Mouse (Mus musculus): ENCODE data around the gene Clpp.
A peak's percentile ranks its signal among the peaks of the same experiment; 100 is the strongest.

Clpp gene

GRCm38 (mm10) chr17:56990115-56990746, at the start of gene Clpp:
Gene Clpp (plus strand): TSS chr17:56990305.
- peak; percentile 97 for DNase-seq (ENCODE audit: extremely low read depth, insufficient read length, low spot score)

DNA sequence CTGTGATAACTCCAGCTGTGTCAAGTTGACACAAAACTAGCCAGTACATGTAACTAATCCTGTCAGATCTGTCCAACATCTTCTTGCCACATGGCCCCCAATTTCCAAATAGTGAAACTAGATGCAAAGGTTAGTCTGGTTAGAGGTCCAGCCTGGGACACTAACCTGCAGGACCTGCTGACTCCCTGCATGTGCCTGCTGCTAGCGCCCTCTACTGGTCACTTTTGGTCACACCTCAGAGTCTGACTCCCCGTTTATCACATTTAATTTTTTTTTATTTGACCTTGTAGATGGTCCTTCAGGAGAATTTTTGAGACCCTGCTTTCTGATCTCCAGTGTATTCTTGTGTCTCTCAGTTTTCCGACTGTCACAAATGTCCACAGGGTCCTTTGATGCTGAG, 39.2 kb upstream of the Clpp start:
- no peak for DNase-seq (ENCODE audit: extremely low read depth, insufficient read length, low spot score)

GRCm38 (mm10) chr17:56952639-56953038, 37.5 kb upstream of the Clpp start:
- no peak for DNase-seq (ENCODE audit: extremely low read depth, insufficient read length, low spot score)

GRCm38 (mm10) chr17:56954871-56955270, 35.2 kb upstream of the Clpp start:
- DNase-seq (ENCODE audit: extremely low read depth, insufficient read length, low spot score), result no peak

GRCm38 (mm10) chr17:56957763-56958429, 32.2 kb upstream of the Clpp start:
- peak; percentile 28 for DNase-seq (ENCODE audit: extremely low read depth, insufficient read length, low spot score)

DNA sequence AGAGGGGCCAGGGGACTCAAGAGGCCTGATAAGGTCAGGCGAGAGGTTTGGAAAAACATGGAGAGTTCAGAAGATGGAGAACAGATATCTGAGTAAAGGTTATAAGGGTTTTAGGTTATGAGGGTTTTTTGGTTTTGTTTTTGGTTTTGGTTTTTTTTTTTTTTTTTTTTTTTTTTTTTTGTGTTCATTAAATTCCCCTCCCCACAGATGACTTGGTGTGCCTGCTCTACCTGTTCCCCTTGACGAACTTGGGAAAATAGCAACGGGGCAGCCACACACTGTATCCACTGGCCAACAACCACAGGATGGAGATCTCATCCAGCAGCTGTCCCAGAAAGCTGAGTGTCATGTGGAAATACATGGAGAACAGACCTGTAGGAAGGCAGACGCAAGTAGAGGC, 31.4 kb upstream of the Clpp start:
- DNase-seq (ENCODE audit: extremely low read depth, insufficient read length, low spot score), result no peak

GRCm38 (mm10) chr17:56961880-56962279, 28.2 kb upstream of the Clpp start:
- no peak for DNase-seq (ENCODE audit: extremely low read depth, insufficient read length, low spot score)

DNA sequence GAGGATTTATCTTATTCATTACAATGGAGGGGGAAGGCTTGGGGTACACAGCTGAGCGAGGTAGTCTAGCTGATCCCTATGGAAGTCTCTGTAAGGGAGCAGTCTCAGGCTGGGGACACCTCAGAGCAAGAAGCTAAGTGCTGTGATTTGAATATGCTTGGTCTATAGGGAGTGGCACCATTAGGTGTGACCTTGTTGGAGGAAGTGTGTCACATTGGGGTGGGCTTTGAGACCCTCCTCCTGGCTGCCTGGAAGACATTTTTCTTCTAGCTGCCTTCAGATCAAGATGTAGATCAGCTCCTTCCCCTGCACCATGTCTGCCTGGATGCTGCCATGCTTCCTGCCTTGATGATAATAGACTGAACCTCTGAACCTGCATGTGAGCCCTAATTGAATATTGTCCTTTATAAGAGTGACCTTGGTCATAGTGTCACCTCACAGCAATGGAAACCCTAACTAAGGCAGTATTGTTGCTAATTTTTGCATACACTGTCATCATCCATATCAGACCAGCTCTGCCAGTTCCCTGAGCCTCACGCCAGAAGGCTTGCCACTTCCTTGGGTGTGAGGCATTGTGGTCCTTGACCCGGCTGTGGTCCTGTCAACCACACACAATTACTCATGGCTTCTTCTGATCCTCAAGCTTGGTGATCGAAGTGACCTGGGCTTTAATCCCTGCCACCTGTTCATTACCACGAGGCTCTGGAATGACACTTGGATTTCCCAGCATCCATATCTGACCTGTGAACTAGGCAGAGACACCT, 27.3 kb upstream of the Clpp start:
- DNase-seq (ENCODE audit: extremely low read depth, insufficient read length, low spot score), result no peak

DNA sequence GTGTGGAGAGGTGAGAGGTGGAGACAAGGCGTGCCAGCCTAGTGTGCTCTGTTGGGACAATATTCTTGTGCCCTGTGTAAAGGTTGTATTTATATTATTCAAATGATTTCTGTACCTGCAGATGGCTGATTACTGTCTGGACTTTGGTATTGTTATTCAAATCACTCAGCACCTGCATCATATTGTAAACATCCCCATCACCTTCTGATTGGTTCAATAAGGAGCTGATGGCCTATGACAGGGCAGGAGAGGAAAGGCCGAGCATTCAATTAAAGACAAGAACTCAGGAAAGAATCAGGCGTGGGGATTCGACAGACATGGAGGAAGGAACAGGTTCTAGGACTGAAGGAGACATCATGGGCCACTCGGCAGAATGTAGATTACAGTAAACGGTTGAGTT, 26.5 kb upstream of the Clpp start:
- DNase-seq (ENCODE audit: extremely low read depth, insufficient read length, low spot score), result no peak

DNA sequence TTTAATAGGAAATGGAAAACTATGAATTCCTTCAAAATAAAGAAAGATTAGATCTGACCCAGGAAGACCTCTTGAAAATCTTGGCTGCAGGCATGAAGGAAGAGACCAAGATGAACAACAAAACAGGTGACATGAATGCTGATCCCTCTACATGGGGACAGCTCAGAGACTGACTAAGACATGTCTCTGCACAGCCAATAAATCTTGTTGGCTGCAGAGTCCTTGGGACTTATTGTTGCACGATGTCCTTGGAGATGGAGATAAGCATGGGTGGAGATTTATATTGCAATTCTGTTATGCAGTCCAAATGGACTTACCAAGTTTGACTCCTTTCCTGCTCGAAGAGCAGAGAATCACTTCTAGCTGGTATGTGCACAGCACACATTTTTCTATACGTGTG, 20.8 kb upstream of the Clpp start:
- DNase-seq (ENCODE audit: extremely low read depth, insufficient read length, low spot score), result no peak

DNA sequence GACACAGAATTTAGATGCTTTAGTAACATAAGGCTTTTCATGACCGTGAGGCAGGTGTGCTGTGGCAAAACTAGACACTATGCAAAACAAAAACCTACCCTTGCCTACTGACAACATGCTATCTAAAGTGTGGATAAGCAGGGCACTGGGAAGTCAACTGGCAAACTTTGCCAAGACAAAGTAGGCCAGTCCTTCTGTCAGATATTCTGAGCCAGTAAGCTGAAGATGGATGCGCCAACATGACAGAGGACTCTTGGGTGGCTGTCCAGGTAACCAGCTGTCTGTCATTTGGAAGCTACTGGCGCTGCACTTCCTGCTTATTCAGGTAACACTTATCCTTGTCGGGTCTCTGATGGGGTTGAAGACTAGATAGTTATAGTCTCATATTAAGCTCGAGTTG, 20.0 kb upstream of the Clpp start:
- no peak for DNase-seq (ENCODE audit: extremely low read depth, insufficient read length, low spot score)

- no peak for DNase-seq (ENCODE audit: extremely low read depth, insufficient read length, low spot score)
Measured at GRCm38 (mm10) chr17:56973956-56974707, 16.0 kb upstream of the Clpp start.

GRCm38 (mm10) chr17:56974708-56975240, 15.3 kb upstream of the Clpp start:
- DNase-seq (ENCODE audit: extremely low read depth, insufficient read length, low spot score), result no peak

DNA sequence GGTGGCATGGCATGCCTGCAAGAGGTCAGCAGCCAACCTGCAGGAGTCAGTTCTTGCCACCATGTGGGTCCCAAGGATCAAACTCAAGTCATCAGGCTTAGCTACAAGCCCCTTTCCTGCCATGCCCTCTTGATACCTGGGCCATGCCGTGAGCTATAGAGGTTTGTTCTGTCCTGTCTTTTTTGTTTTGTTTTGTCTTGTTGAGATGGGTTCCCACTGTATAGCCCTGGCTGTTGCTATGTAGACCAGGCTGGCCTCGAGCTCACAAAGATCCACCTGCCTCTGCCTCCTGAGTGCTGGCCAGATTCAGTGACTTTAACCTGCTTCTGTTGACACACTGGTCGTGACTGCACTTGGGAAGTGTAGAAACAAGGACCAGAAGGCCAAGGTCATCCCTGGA, 14.7 kb upstream of the Clpp start:
- no peak for DNase-seq (ENCODE audit: extremely low read depth, insufficient read length, low spot score)

GRCm38 (mm10) chr17:56976531-56977390, 13.3 kb upstream of the Clpp start:
- DNase-seq (ENCODE audit: extremely low read depth, insufficient read length, low spot score), result no peak

- no peak for DNase-seq (ENCODE audit: extremely low read depth, insufficient read length, low spot score)
Measured at GRCm38 (mm10) chr17:56979524-56979923, 10.6 kb upstream of the Clpp start.

DNA sequence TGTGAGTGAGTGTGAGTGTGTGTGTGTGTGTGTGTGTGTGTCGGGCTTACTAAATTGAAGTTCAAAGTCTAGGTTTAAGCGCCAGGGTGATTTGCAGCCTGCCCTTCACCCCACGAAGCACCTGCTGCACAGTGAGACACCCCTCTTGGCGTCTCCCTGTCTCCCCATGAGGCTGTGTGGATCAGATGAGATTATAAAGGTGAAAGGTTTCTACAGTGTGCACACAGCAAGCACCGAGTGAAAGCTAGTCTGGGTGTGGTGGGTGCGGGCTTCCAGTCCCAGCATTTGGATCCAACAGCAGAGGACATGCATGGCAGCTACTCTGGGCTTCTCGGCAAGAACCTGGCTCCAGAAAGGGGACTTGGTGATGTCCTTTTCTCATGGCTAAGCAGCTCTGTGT, 9.1 kb upstream of the Clpp start:
- DNase-seq (ENCODE audit: extremely low read depth, insufficient read length, low spot score), result no peak

DNA sequence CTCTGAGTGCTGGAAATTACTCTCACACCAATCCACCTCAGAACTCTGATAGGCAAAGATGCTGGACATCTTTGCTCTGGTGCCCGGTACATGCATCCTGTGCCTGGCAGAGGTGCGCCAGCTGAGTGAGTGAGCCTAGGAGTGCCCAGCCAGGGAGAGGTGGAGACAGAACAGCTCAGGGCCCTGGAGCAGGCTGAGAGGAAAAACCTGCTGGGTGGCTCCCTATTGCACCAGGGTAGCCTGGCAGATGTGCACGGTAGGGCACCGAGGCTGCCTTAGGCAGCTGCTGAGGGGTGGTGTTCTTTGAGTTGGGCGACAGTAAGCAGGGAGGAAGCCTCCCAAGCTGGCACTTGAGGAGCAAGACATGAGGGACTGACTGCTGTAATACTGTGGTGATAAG, 8.1 kb upstream of the Clpp start, which contains the start of gene Acer1:
Gene Acer1 (minus strand): TSS at position 114 of the 400 bp plus-strand sequence.
- no peak for DNase-seq (ENCODE audit: extremely low read depth, insufficient read length, low spot score)

GRCm38 (mm10) chr17:56984886-56985285, 5.2 kb upstream of the Clpp start:
- DNase-seq (ENCODE audit: extremely low read depth, insufficient read length, low spot score), result no peak

DNA sequence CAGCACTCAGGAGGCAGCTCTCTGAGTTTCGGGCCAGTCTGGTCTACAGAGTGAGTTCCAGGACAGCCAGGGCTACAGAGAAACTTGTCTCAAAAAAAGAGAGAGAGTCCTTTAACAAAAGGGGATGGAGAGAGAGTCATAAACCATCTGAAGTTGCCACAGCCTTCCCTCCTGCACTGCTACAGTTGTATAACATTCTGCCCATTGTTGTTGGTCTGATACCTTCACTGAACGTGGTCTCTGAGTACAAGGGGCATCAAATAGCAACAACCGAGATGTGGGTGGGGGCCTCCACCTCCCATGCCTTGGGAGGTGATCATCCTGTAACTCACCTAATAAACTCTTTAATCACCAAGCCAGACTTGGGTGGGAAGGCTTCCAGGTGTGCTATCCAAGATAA, 4.4 kb upstream of the Clpp start:
- DNase-seq (ENCODE audit: extremely low read depth, insufficient read length, low spot score), result no peak

All from 3134 (cell line).